13 mouse cellular contexts compared by ENCODE assay signal in the genomic region with DNA sequence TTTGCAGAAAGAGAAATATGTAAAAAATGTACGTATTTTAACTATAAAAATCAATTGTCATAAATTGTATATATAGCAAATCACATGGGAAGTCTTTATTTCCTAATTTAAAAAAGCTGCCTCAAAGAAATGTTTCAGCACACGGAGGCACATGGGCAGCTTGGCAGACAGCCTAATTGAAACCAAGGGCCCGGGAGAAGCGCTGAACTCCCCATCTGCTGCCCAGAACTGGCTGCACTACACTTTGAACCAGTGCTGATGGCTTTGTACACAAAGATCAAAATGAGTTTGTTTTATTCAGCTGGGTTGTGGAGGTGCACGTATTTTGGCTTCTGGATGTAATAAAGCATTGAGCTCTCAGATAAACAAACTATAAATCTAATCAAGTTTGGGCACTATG.
A peak's percentile ranks its signal among the peaks of the same experiment; 100 is the strongest.
DNase-seq lines count a peak whose midpoint lies in the region; ATAC-seq lines count a peak whose summit lies in the region.
"Had no signal": no experiment of that assay in that cellular context is flagged by ENCODE, and none has a peak within 500 bp of the region (broad histone marks: within the 10 kb centered on the region; RNA-seq: fewer than 3 reads in every experiment).

No protein-coding gene starts in this region.

- no peak overlapping the region for H3K9ac ChIP-seq in forebrain, embryonic 14.5 days (ENCODE audit: low read length)
- H3K9ac ChIP-seq in forebrain, embryonic 12.5 days = no peak overlapping the region
- no peak overlapping the region for H3K9ac ChIP-seq in neural tube, embryonic 11.5 days (ENCODE audit: low read length)
- no peak overlapping the region for H3K9ac ChIP-seq in neural tube, embryonic 15.5 days (replicated peaks)
- no peak overlapping the region for H3K9ac ChIP-seq in limb, embryonic 11.5 days (ENCODE audit: low read length)
- H3K9ac ChIP-seq: liver, embryonic 14.5 days; neural tube, embryonic 12.5 days had no signal

- no peak overlapping the region for H3K4me3 ChIP-seq in forebrain, embryonic 14.5 days (ENCODE audit: low read depth, low read length)
- H3K4me3 ChIP-seq in forebrain, embryonic 12.5 days (replicated peaks) = no peak overlapping the region
- H3K4me3 ChIP-seq in neural tube, embryonic 11.5 days (ENCODE audit: low read depth, low read length) = no peak overlapping the region
- H3K4me3 ChIP-seq in neural tube, embryonic 15.5 days (replicated peaks) = no peak overlapping the region
- H3K4me3 ChIP-seq in limb, embryonic 11.5 days (ENCODE audit: low read depth, low read length) = no peak overlapping the region
- H3K4me3 ChIP-seq: neural tube, embryonic 12.5 days had no signal

- no peaks in the 10 kb centered on the region for H3K27me3 ChIP-seq in forebrain, embryonic 14.5 days (replicated peaks; ENCODE audit: control insufficient read depth, insufficient read depth, low read length)
- H3K27me3 ChIP-seq in forebrain, embryonic 12.5 days = no peaks in the 10 kb centered on the region
- H3K27me3 ChIP-seq in neural tube, embryonic 11.5 days (ENCODE audit: control insufficient read depth, insufficient read depth, low read length) = no peaks in the 10 kb centered on the region
- H3K27me3 ChIP-seq in neural tube, embryonic 15.5 days (replicated peaks) = no peaks in the 10 kb centered on the region
- no peaks in the 10 kb centered on the region for H3K27me3 ChIP-seq in limb, embryonic 11.5 days (ENCODE audit: control insufficient read depth, insufficient read depth, low read length)
- H3K27me3 ChIP-seq: neural tube, embryonic 12.5 days had no signal

- H3K27ac ChIP-seq in forebrain, embryonic 14.5 days (ENCODE audit: low read depth, low read length) = no peak overlapping the region
- H3K27ac ChIP-seq in forebrain, embryonic 12.5 days = no peak overlapping the region
- no peak overlapping the region for H3K27ac ChIP-seq in neural tube, embryonic 11.5 days (ENCODE audit: low read depth, low read length)
- H3K27ac ChIP-seq in neural tube, embryonic 15.5 days (replicated peaks) = no peak overlapping the region
- H3K27ac ChIP-seq in limb, embryonic 11.5 days (replicated peaks; ENCODE audit: low read depth, low read length) = no peak overlapping the region
- H3K27ac ChIP-seq: liver, embryonic 14.5 days; neural tube, embryonic 12.5 days had no signal

- no peaks in the 10 kb centered on the region for H3K4me1 ChIP-seq in forebrain, embryonic 14.5 days (ENCODE audit: control insufficient read depth, insufficient read depth, low read length)
- no peaks in the 10 kb centered on the region for H3K4me1 ChIP-seq in forebrain, embryonic 12.5 days
- H3K4me1 ChIP-seq in neural tube, embryonic 11.5 days (ENCODE audit: control insufficient read depth, insufficient read depth, low read length) = no peaks in the 10 kb centered on the region
- H3K4me1 ChIP-seq in neural tube, embryonic 15.5 days = no peaks in the 10 kb centered on the region
- no peaks in the 10 kb centered on the region for H3K4me1 ChIP-seq in limb, embryonic 11.5 days (ENCODE audit: control insufficient read depth, insufficient read depth, low read length)
- H3K4me1 ChIP-seq: neural tube, embryonic 12.5 days had no signal

- ATAC-seq in forebrain, embryonic 14.5 days = peak; percentile 80
- ATAC-seq in forebrain, embryonic 12.5 days (ENCODE audit: low FRiP score) = no peak
- no peak for ATAC-seq in neural tube, embryonic 11.5 days (ENCODE audit: insufficient read depth, low FRiP score, low TSS enrichment)
- no peak for ATAC-seq in neural tube, embryonic 15.5 days (ENCODE audit: low FRiP score)
- ATAC-seq in limb, embryonic 11.5 days (ENCODE audit: insufficient number of reproducible peaks, low FRiP score, low TSS enrichment, low read depth) = no peak

- no peaks in the 10 kb centered on the region for H3K36me3 ChIP-seq in forebrain, embryonic 14.5 days (ENCODE audit: control insufficient read depth, insufficient read depth, low read length)
- no peaks in the 10 kb centered on the region for H3K36me3 ChIP-seq in forebrain, embryonic 12.5 days (replicated peaks)
- no peaks in the 10 kb centered on the region for H3K36me3 ChIP-seq in neural tube, embryonic 11.5 days (ENCODE audit: control insufficient read depth, insufficient read depth, low read length)
- no peaks in the 10 kb centered on the region for H3K36me3 ChIP-seq in neural tube, embryonic 15.5 days
- H3K36me3 ChIP-seq in limb, embryonic 11.5 days (ENCODE audit: control insufficient read depth, insufficient read depth, low read length) = no peaks in the 10 kb centered on the region
- H3K36me3 ChIP-seq: G1E; neural tube, embryonic 12.5 days had no signal

- peak; percentile 71 for DNase-seq in forebrain, embryonic 14.5 days (ENCODE audit: low spot score)
- peak; percentile 19 for DNase-seq in neural tube, embryonic 11.5 days (ENCODE audit: low spot score)
- DNase-seq in cerebellum, postnatal 25 days = peak; percentile 48 to 72
- DNase-seq in limb, embryonic 11.5 days (ENCODE audit: low spot score) = peak; percentile 26
- DNase-seq in layer of hippocampus, adult 8-10 months (ENCODE audit: low spot score in 2 of 2) = no peak
- no peak for DNase-seq in thymus, postnatal 10 days (ENCODE audit: low spot score in 2 of 2)
- DNase-seq: heart, postnatal 10 days; kidney, adult 2 months had no signal

- H3K9me3 ChIP-seq in forebrain, embryonic 14.5 days (replicated peaks; ENCODE audit: control insufficient read depth, low read length) = no peaks in the 10 kb centered on the region
- H3K9me3 ChIP-seq in forebrain, embryonic 12.5 days = no peaks in the 10 kb centered on the region
- no peaks in the 10 kb centered on the region for H3K9me3 ChIP-seq in neural tube, embryonic 11.5 days (ENCODE audit: control insufficient read depth, low read length)
- H3K9me3 ChIP-seq in neural tube, embryonic 15.5 days (replicated peaks) = no peaks in the 10 kb centered on the region
- no peaks in the 10 kb centered on the region for H3K9me3 ChIP-seq in limb, embryonic 11.5 days (ENCODE audit: control insufficient read depth, low read length)
- H3K9me3 ChIP-seq: G1E; neural tube, embryonic 12.5 days had no signal

- WGBS in forebrain, embryonic 14.5 days = 35% methylated on average over 5 of the region's 5 CpGs
- WGBS in forebrain, embryonic 12.5 days = 59% methylated on average over 5 of the region's 5 CpGs
- WGBS in neural tube, embryonic 11.5 days = 44% methylated on average over 5 of the region's 5 CpGs
- WGBS in neural tube, embryonic 15.5 days = 31% methylated on average over 5 of the region's 5 CpGs
- WGBS in limb, embryonic 11.5 days = 20% methylated on average over 5 of the region's 5 CpGs

- H3K4me2 ChIP-seq in forebrain, embryonic 14.5 days (ENCODE audit: low read length) = no peak overlapping the region
- no peak overlapping the region for H3K4me2 ChIP-seq in forebrain, embryonic 12.5 days
- no peak overlapping the region for H3K4me2 ChIP-seq in neural tube, embryonic 11.5 days (ENCODE audit: low read depth)
- no peak overlapping the region for H3K4me2 ChIP-seq in neural tube, embryonic 15.5 days
- no peak overlapping the region for H3K4me2 ChIP-seq in limb, embryonic 11.5 days (ENCODE audit: low read depth, severe bottlenecking)
- H3K4me2 ChIP-seq: neural tube, embryonic 12.5 days had no signal

Comparison
In these comparisons a context has a peak if more than half of its experiments do, and no peak if none do; other contexts are left out.
1. DNase-seq: peak in forebrain, embryonic 14.5 days (single experiment), neural tube, embryonic 11.5 days (single experiment), cerebellum, postnatal 25 days (2 of 2) and limb, embryonic 11.5 days (single experiment); none in layer of hippocampus, adult 8-10 months (0 of 2) and thymus, postnatal 10 days (0 of 2).